25 mouse cellular contexts compared by ENCODE assay signal in genomic region chr15:99356462-99356861, GRCm38 (mm10). TPM values are rescaled to one million over a fixed set of nuclear protein-coding genes. Genes with fewer than 3 reads are reported as not detected.
DNase-seq lines count a peak whose midpoint lies in the region; ATAC-seq and TF ChIP-seq lines count a peak whose summit lies in the region.
"Had no signal": no experiment of that assay in that cellular context is flagged by ENCODE, and none has a peak within 500 bp of the region (broad histone marks: within the 10 kb centered on the region; RNA-seq: fewer than 3 reads in every experiment).

No protein-coding gene starts in this region.

- H3K27me3 ChIP-seq in heart, adult 2 months (ENCODE audit: control insufficient read depth, insufficient read depth, low read length): no peaks in the 10 kb centered on the region
- H3K27me3 ChIP-seq in heart, embryonic 14.5 days (ENCODE audit: control insufficient read depth, insufficient read depth, low read length): no peaks in the 10 kb centered on the region
- H3K27me3 ChIP-seq in heart, postnatal 0 days (ENCODE audit: control insufficient read depth, insufficient read depth, low read length): no peaks in the 10 kb centered on the region
- H3K27me3 ChIP-seq: forebrain, embryonic 13.5 days had no signal

- H3K9me3 ChIP-seq in heart, embryonic 14.5 days (ENCODE audit: control insufficient read depth, low read length): no peaks in the 10 kb centered on the region
- H3K9me3 ChIP-seq in heart, postnatal 0 days (replicated peaks; ENCODE audit: control insufficient read depth, low read length): no peaks in the 10 kb centered on the region
- H3K9me3 ChIP-seq: forebrain, embryonic 13.5 days had no signal

- no peak overlapping the region for H3K9ac ChIP-seq in heart, adult 2 months (ENCODE audit: low read depth, low read length)
- peak overlapping the region; percentile 38 for H3K9ac ChIP-seq in heart, embryonic 14.5 days (ENCODE audit: low read length)
- no peak overlapping the region for H3K9ac ChIP-seq in heart, postnatal 0 days (replicated peaks; ENCODE audit: low read depth, low read length)
- H3K9ac ChIP-seq: forebrain, embryonic 13.5 days; hindbrain, embryonic 14.5 days had no signal

- TF ChIP-seq CTCF in heart, adult 2 months (IDR thresholded peaks at IDR 0.05): no peak
- no peak for TF ChIP-seq CTCF in heart, postnatal 0 days (IDR thresholded peaks at IDR 0.05; ENCODE audit: low read depth)

- no peak for DNase-seq in heart, adult 2 months
- DNase-seq in heart, adult 8-10 months (ENCODE audit: low spot score): no peak
- DNase-seq in heart, postnatal 10 days: no peak
- DNase-seq in heart, postnatal 0 days (ENCODE audit: low spot score): no peak
- DNase-seq in c-Kit-positive CD71-positive TER-119-positive erythroid progenitor cells, embryonic 14.5 days (ENCODE audit: low spot score): no peak
- no peak for DNase-seq in right cerebral cortex, adult 2 months (ENCODE audit: low spot score in 2 of 2)
- DNase-seq: adrenal gland, postnatal 25 days; cerebellum, adult 18-20 months; cerebellum, postnatal 10 days; gastrocnemius, postnatal 25 days; kidney, adult 9 months; kidney, postnatal 10 days; lung, postnatal 36 days; right cerebral cortex, adult 18-20 months; right cerebral cortex, postnatal 4 days; thymus, adult 18-20 months; thymus, postnatal 25 days had no signal

- TF ChIP-seq EP300 in heart, adult 2 months (IDR thresholded peaks at IDR 0.05; ENCODE audit: insufficient read depth, low read depth, low read length): no peak
- no peak for TF ChIP-seq EP300 in heart, postnatal 0 days (IDR thresholded peaks at IDR 0.05; ENCODE audit: low read depth)

- no peak for TF ChIP-seq POLR2A in heart, adult 2 months (IDR thresholded peaks at IDR 0.05; ENCODE audit: insufficient read depth, low read depth, low read length)

- peaks cover 4% of the 10 kb centered on the region; the same call in 1 of the 2 replicates for H3K36me3 ChIP-seq in heart, adult 2 months (ENCODE audit: control insufficient read depth, insufficient read depth, low read length)
- 0 out of 2 replicates have a peak, but pooled peaks cover 3% of the 10 kb centered on the region for H3K36me3 ChIP-seq in heart, embryonic 14.5 days (ENCODE audit: control insufficient read depth, insufficient read depth, low read length)
- no peaks in the 10 kb centered on the region for H3K36me3 ChIP-seq in heart, postnatal 0 days (replicated peaks; ENCODE audit: control insufficient read depth, insufficient read depth, low read length)

- H3K79me2 ChIP-seq in heart, adult 2 months (replicated peaks; ENCODE audit: control insufficient read depth, insufficient read depth, low read length): no peaks in the 10 kb centered on the region; the same call in 1 of the 2 replicates

- intact Hi-C loops in heart, adult 2 months (cut with DNase I): no loop called here
- intact Hi-C loops in heart, postnatal 10 days (cut with DNase I): no loop called here

- no peak overlapping the region for H3K4me2 ChIP-seq in heart, embryonic 14.5 days (ENCODE audit: low read length)
- no peak overlapping the region for H3K4me2 ChIP-seq in heart, postnatal 0 days (ENCODE audit: low read depth, low read length)
- H3K4me2 ChIP-seq: forebrain, embryonic 13.5 days; hindbrain, embryonic 14.5 days; liver, embryonic 11.5 days; midbrain, embryonic 11.5 days had no signal

- H3K4me1 ChIP-seq in heart, adult 2 months (ENCODE audit: control insufficient read depth, insufficient read depth, low read length): peaks cover 30% of the 10 kb centered on the region
- peaks cover 26 to 56% of the 10 kb centered on the region in 2 experiments for H3K4me1 ChIP-seq in heart, embryonic 14.5 days (ENCODE audit: control insufficient read depth in 2 of 2, insufficient read depth in 2 of 2, low read length in 2 of 2)
- H3K4me1 ChIP-seq in heart, postnatal 0 days (ENCODE audit: control insufficient read depth, insufficient read depth): peaks cover 22% of the 10 kb centered on the region

- peak overlapping the region; percentile 1; the same call in 1 of the 2 replicates for H3K27ac ChIP-seq in heart, adult 2 months
- H3K27ac ChIP-seq in heart, embryonic 14.5 days (replicated peaks in 1 of 2; ENCODE audit: control insufficient read depth in 1 of 2, insufficient read depth in 1 of 2, low read depth in 2 of 2, low read length in 2 of 2): peak overlapping the region; percentile 42 to 75; a peak in 3 of 4 replicates
- H3K27ac ChIP-seq in heart, postnatal 0 days (ENCODE audit: low read depth): peak overlapping the region; percentile 74
- H3K27ac ChIP-seq: forebrain, embryonic 13.5 days; hindbrain, embryonic 14.5 days; stomach, postnatal 0 days had no signal

- no peak for ATAC-seq in heart, embryonic 14.5 days (ENCODE audit: insufficient number of reproducible peaks, insufficient read depth, low FRiP score, low read depth)
- peak; percentile 59 for ATAC-seq in heart, postnatal 0 days (ENCODE audit: insufficient read depth, low read depth)
- ATAC-seq: forebrain, embryonic 13.5 days; intestine, postnatal 0 days; midbrain, embryonic 16.5 days had no signal

- 37% methylated on average over 6 of the region's 6 CpGs for WGBS in heart, adult 2 months
- 36% methylated on average over 6 of the region's 6 CpGs for WGBS in heart, embryonic 14.5 days
- 37% methylated on average over 6 of the region's 6 CpGs for WGBS in heart, postnatal 0 days

- H3K4me3 ChIP-seq in heart, adult 2 months: no peak overlapping the region
- no peak overlapping the region for H3K4me3 ChIP-seq in heart, embryonic 14.5 days (ENCODE audit: control insufficient read depth in 1 of 2, insufficient read depth in 1 of 2, low read depth in 1 of 2, low read length in 2 of 2)
- H3K4me3 ChIP-seq in heart, postnatal 0 days (ENCODE audit: low read depth, low read length): no peak overlapping the region
- H3K4me3 ChIP-seq: forebrain, embryonic 13.5 days had no signal

RNA-seq across cellular contexts. Expression of gene Fmnl3, which starts 13.8 kb away (rescaled TPM):
- 10 to 100 TPM; 14.6 to 18.1 TPM for total RNA-seq in heart, adult 2 months (2021)
- polyA plus RNA-seq in heart, adult 2 months (2012; rRNA removed): 18.6 and 29.3 TPM in 2 replicates
- total RNA-seq in heart, adult 8-10 months (2022): 10 to 100 TPM; 13.2 to 17.9 (median 15.8) TPM
- polyA plus RNA-seq in heart, embryonic 14.5 days (2014; fragmentation: Nextera tagmentation; extraction: Ambion mirVana): 14.4 and 15.0 TPM in 2 replicates
- total RNA-seq in heart, postnatal 10 days (2021): 10 to 100 TPM; 40.3 to 43.0 TPM
- 18.2 and 21.6 TPM in 2 replicates for total RNA-seq in heart, postnatal 0 days (2014; rRNA removed; ENCODE audit: low replicate concordance)
- 10.1 and 12.1 TPM in 2 replicates for polyA plus RNA-seq in heart, postnatal 0 days (2015; fragmentation: Nextera tagmentation; extraction: Ambion mirVana)

RNA-seq across cellular contexts. Expression of gene Tmbim6, which starts 36.2 kb away (rescaled TPM):
- total RNA-seq in heart, adult 2 months (2021): 100 to 1,000 TPM; 207 to 253 TPM
- 334 and 409 TPM in 2 replicates for polyA plus RNA-seq in heart, adult 2 months (2012; rRNA removed)
- total RNA-seq in heart, adult 8-10 months (2022): 100 to 1,000 TPM; 230 to 269 (median 248) TPM
- 235 and 239 TPM in 2 replicates for polyA plus RNA-seq in heart, embryonic 14.5 days (2014; fragmentation: Nextera tagmentation; extraction: Ambion mirVana)
- total RNA-seq in heart, postnatal 10 days (2021): 100 to 1,000 TPM; 225 to 229 TPM
- 190 and 225 TPM in 2 replicates for total RNA-seq in heart, postnatal 0 days (2014; rRNA removed; ENCODE audit: low replicate concordance)
- 188 and 200 TPM in 2 replicates for polyA plus RNA-seq in heart, postnatal 0 days (2015; fragmentation: Nextera tagmentation; extraction: Ambion mirVana)

Comparison
In these comparisons a context has a peak if more than half of its experiments do, and no peak if none do; other contexts are left out.
1. H3K27ac ChIP-seq: peak in every context shown above with its lines; median percentile 74 in heart, postnatal 0 days; 58 in heart, embryonic 14.5 days; 1 in heart, adult 2 months.